Comparison of ENCODE assay signal across 8 mouse cellular contexts in the genomic region with DNA sequence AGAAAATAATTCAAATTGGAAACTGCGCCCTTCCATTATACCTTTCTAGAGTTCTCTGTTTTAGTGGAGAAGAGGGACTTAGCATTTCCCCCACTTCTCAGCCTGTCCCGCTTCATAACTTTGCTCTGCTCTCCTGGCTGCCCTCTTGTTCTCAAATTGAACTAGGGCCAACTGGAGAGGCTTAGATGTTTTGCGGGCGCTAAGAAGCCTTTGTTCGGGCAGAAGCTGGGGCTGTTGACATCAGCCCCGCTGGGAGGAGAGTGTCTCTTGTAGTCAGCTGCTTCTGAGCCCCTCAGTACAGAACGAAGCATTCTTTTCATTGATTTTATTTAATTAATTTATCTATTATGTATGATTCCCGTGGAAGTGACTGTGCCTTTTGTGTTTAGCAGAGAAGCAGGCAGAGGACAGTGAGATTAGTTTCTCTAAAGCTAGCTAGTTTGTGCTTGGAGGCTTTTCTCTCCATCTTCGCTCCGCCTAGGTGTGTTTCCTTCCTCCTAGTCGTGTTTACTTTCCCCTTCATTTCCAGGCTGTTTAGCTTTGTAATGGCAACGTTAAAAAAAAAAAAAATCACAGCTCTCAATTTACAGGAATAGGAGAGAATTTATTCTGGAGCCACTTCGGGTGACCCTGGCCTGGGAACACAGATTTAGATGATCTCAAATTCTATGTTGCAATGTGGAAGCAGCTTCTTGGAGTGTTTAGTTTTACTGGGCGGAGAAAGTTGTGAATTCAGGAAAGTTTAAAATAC. TPM values are rescaled to one million over a fixed set of nuclear protein-coding genes. Genes with fewer than 3 reads are reported as not detected.
A peak's percentile ranks its signal among the peaks of the same experiment; 100 is the strongest.
DNase-seq lines count a peak whose midpoint lies in the region; ATAC-seq lines count a peak whose summit lies in the region.

No protein-coding gene starts in this region.

- DNase-seq in right cerebral cortex, postnatal 10 days (ENCODE audit: low spot score in 2 of 2): peak; percentile 38 to 43
- DNase-seq in right cerebral cortex, postnatal 36 days (ENCODE audit: low spot score in 2 of 2): no peak
- peak; percentile 66 for DNase-seq in embryo, embryonic 11 days
- DNase-seq in kidney, postnatal 25 days: peak; percentile 7 to 37
- peak; percentile 57 for DNase-seq in lung, postnatal 4 days
- peak; percentile 80 for DNase-seq in telencephalon, adult 2 months (ENCODE audit: low read depth, low spot score)
- no peak for DNase-seq in spleen, postnatal 14 days (ENCODE audit: low spot score in 2 of 2)

- H3K27me3 ChIP-seq in heart, embryonic 15.5 days: peaks cover 5% of the 10 kb centered on the region; the same call in 1 of the 2 replicates

- H3K9me3 ChIP-seq in heart, embryonic 15.5 days (replicated peaks): no peaks in the 10 kb centered on the region

- peak overlapping the region; percentile 86 for H3K27ac ChIP-seq in heart, embryonic 15.5 days

- peak overlapping the region; percentile 93 for H3K4me2 ChIP-seq in heart, embryonic 15.5 days

- no peaks in the 10 kb centered on the region for H3K36me3 ChIP-seq in heart, embryonic 15.5 days

- 16% methylated on average over 14 of the region's 14 CpGs for WGBS in heart, embryonic 15.5 days

- ATAC-seq in heart, embryonic 15.5 days (replicated peaks; ENCODE audit: insufficient number of reproducible peaks, insufficient read depth, low FRiP score, low read depth): no peak

- peak overlapping the region; percentile 87 for H3K9ac ChIP-seq in heart, embryonic 15.5 days

- H3K4me1 ChIP-seq in heart, embryonic 15.5 days (replicated peaks): peaks cover 36% of the 10 kb centered on the region

- H3K4me3 ChIP-seq in heart, embryonic 15.5 days: peak overlapping the region; percentile 78

RNA-seq across cellular contexts. Expression of gene St6gal1, which starts 2.2 kb away (rescaled TPM):
- 14.8 and 19.1 TPM in 2 replicates for polyA plus RNA-seq in heart, embryonic 15.5 days (2015; fragmentation: Nextera tagmentation; extraction: Ambion mirVana)

Comparison
In these comparisons a context has a peak if more than half of its experiments do, and no peak if none do; other contexts are left out.
1. DNase-seq: peak in right cerebral cortex, postnatal 10 days (2 of 2), embryo, embryonic 11 days (single experiment), kidney, postnatal 25 days (2 of 2), lung, postnatal 4 days (2 of 2) and telencephalon, adult 2 months (single experiment); none in right cerebral cortex, postnatal 36 days (0 of 2) and spleen, postnatal 14 days (0 of 2).